8 mouse cellular contexts compared by ENCODE assay signal in the genomic region with DNA sequence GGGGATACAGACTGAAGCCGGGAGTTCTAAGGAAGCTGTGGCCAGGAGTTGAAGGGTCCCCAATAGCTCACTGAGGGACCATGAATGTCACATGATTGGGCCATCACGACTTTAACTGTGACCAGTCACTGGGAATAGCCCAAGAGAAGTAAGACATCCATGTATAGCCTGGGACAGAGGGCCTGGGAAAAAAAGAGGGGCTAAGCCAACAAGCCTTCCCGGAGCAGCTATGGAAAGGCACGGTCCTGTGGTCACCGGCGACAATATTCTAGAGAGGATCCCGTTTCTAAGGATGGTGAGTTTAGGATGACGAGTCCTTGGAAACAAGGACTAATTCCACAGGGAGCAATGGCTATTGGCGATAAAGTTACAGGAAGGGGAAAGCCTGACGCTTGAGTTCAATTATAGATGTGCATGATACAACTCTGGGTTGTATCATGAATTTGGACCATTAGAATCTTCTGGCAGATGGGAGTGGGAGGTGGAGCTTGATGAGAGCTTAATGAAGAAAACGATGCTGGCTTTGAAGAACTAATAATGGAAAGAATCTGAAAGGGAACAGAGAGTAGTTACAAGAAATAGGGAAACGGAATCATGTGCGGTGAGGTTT.
DNase-seq lines count a peak whose midpoint lies in the region; ATAC-seq lines count a peak whose summit lies in the region.

No protein-coding gene starts in this region.

- no peak overlapping the region for H3K27ac ChIP-seq in kidney, embryonic 15.5 days
- no peak overlapping the region for H3K27ac ChIP-seq in brown adipose tissue, adult 24 weeks (replicated peaks; ENCODE audit: low read depth, low read length)
- no peak overlapping the region for H3K27ac ChIP-seq in heart, embryonic 16.5 days (ENCODE audit: low read length)
- no peak overlapping the region for H3K27ac ChIP-seq in midbrain, embryonic 11.5 days (ENCODE audit: low read depth, low read length)

- H3K4me3 ChIP-seq in kidney, embryonic 15.5 days (replicated peaks) = peak overlapping the region; percentile 69
- peak overlapping the region; percentile 75 for H3K4me3 ChIP-seq in brown adipose tissue, adult 24 weeks (ENCODE audit: insufficient read depth, low read depth, low read length)
- H3K4me3 ChIP-seq in heart, embryonic 16.5 days (ENCODE audit: low read length) = peak overlapping the region; percentile 77
- peak overlapping the region; percentile 47 for H3K4me3 ChIP-seq in midbrain, embryonic 11.5 days (ENCODE audit: low read depth, low read length)

- H3K4me2 ChIP-seq in kidney, embryonic 15.5 days = peak overlapping the region; percentile 95
- peak overlapping the region; percentile 92 for H3K4me2 ChIP-seq in heart, embryonic 16.5 days (ENCODE audit: low read depth, low read length)
- peak overlapping the region; percentile 76 for H3K4me2 ChIP-seq in midbrain, embryonic 11.5 days

- no peaks in the 10 kb centered on the region for H3K9me3 ChIP-seq in kidney, embryonic 15.5 days (replicated peaks)
- no peaks in the 10 kb centered on the region for H3K9me3 ChIP-seq in heart, embryonic 16.5 days (replicated peaks; ENCODE audit: control insufficient read depth, low read length)
- H3K9me3 ChIP-seq in midbrain, embryonic 11.5 days (ENCODE audit: control insufficient read depth, low read length) = no peaks in the 10 kb centered on the region

- WGBS in kidney, embryonic 15.5 days = 31% methylated on average over 13 of the region's 13 CpGs
- 44% methylated on average over 13 of the region's 13 CpGs for WGBS in heart, embryonic 16.5 days
- 35% methylated on average over 13 of the region's 13 CpGs for WGBS in midbrain, embryonic 11.5 days

- H3K9ac ChIP-seq in kidney, embryonic 15.5 days = peak overlapping the region; percentile 58
- peak overlapping the region; percentile 85 for H3K9ac ChIP-seq in heart, embryonic 16.5 days (ENCODE audit: low read length)
- H3K9ac ChIP-seq in midbrain, embryonic 11.5 days (ENCODE audit: low read length) = peak overlapping the region; percentile 78

- peak; percentile 49 for ATAC-seq in kidney, embryonic 15.5 days (replicated peaks; ENCODE audit: low FRiP score)
- no peak for ATAC-seq in heart, embryonic 16.5 days (replicated peaks; ENCODE audit: extremely low read depth, insufficient read depth, low FRiP score)
- ATAC-seq in midbrain, embryonic 11.5 days (ENCODE audit: low FRiP score) = peak; percentile 41; the same call in 1 of the 2 replicates

- H3K4me1 ChIP-seq in kidney, embryonic 15.5 days = 0 out of 2 replicates have a peak, but pooled peaks cover 4% of the 10 kb centered on the region
- no peaks in the 10 kb centered on the region for H3K4me1 ChIP-seq in brown adipose tissue, adult 24 weeks (ENCODE audit: control insufficient read depth, insufficient read depth, insufficient read length, low read length)
- H3K4me1 ChIP-seq in heart, embryonic 16.5 days (ENCODE audit: control insufficient read depth, insufficient read depth, low read length) = no peaks in the 10 kb centered on the region
- no peaks in the 10 kb centered on the region for H3K4me1 ChIP-seq in midbrain, embryonic 11.5 days (ENCODE audit: control insufficient read depth, insufficient read depth, low read length)

- H3K36me3 ChIP-seq in kidney, embryonic 15.5 days = 0 out of 2 replicates have a peak, but pooled peaks cover 4% of the 10 kb centered on the region
- H3K36me3 ChIP-seq in heart, embryonic 16.5 days (ENCODE audit: control insufficient read depth, insufficient read depth) = no peaks in the 10 kb centered on the region
- no peaks in the 10 kb centered on the region for H3K36me3 ChIP-seq in midbrain, embryonic 11.5 days (ENCODE audit: control insufficient read depth, insufficient read depth, low read length)

- no peaks in the 10 kb centered on the region for H3K27me3 ChIP-seq in kidney, embryonic 15.5 days
- H3K27me3 ChIP-seq in heart, embryonic 16.5 days (ENCODE audit: control insufficient read depth, insufficient read depth, low read length) = no peaks in the 10 kb centered on the region; the same call in 1 of the 2 replicates
- no peaks in the 10 kb centered on the region for H3K27me3 ChIP-seq in midbrain, embryonic 11.5 days (ENCODE audit: control insufficient read depth, insufficient read depth, low read length)

- DNase-seq in kidney, adult 9 months = no peak
- DNase-seq in midbrain, embryonic 11.5 days (ENCODE audit: low spot score, missing footprints) = peak; percentile 94
- no peak for DNase-seq in thymus, postnatal 0 days (ENCODE audit: low spot score)
- DNase-seq in adrenal gland, postnatal 25 days = no peak
- no peak for DNase-seq in right cerebral cortex, adult 2 months (ENCODE audit: low spot score in 2 of 2)
